Mouse (Mus musculus) megakaryocyte-erythroid progenitor cell, adult 5-6 weeks (primary cell): ENCODE measurements at regions not wholly inside any gene's neighbourhood (a gene's known extent, or its start where the extent isn't known, plus 50 kb on each side); places are given as distances from the start of the nearest gene placed in this dataset.

ENCODE experiments used
- ATAC-seq: replicated peaks from 2 replicates; pipeline ENCODE4 v1.8.0; 2016; ENCODE audit warnings: mild to moderate bottlenecking, inconsistent platforms; ENCODE audit not compliant: severe bottlenecking, poor library complexity, low FRiP score, low TSS enrichment

GRCm38 (mm10) chr12:109857705-109858104, 257.6 kb upstream of the Rtl1 start:
- no peak for ATAC-seq

GRCm38 (mm10) chr12:109864826-109865225, 264.7 kb upstream of the Rtl1 start:
- ATAC-seq: no peak

GRCm38 (mm10) chr12:109871021-109871420, 270.9 kb upstream of the Rtl1 start:
- ATAC-seq: no peak

GRCm38 (mm10) chr12:109874466-109874865, 274.3 kb upstream of the Rtl1 start:
- no peak for ATAC-seq

GRCm38 (mm10) chr12:109881108-109881507, 281.0 kb upstream of the Rtl1 start:
- ATAC-seq: no peak

GRCm38 (mm10) chr12:109891206-109891605, 291.1 kb upstream of the Rtl1 start:
- ATAC-seq: no peak

GRCm38 (mm10) chr12:109892834-109893233, 292.7 kb upstream of the Rtl1 start:
- no peak for ATAC-seq

GRCm38 (mm10) chr12:109893657-109894056, 293.5 kb upstream of the Rtl1 start:
- ATAC-seq: no peak

GRCm38 (mm10) chr12:109895389-109895788, 295.3 kb upstream of the Rtl1 start:
- no peak for ATAC-seq

- no peak for ATAC-seq
These were observed 296.3 kb upstream of the Rtl1 start for GRCm38 (mm10) chr12:109896397-109896796.

- ATAC-seq: no peak
These were observed 296.8 kb upstream of the Rtl1 start for GRCm38 (mm10) chr12:109896906-109897305.

- no peak for ATAC-seq
These were observed 297.8 kb upstream of the Rtl1 start for GRCm38 (mm10) chr12:109897861-109898385.

- ATAC-seq: no peak
These were observed 299.3 kb upstream of the Rtl1 start for GRCm38 (mm10) chr12:109899420-109899819.

- ATAC-seq: no peak
These were observed 310.9 kb upstream of the Rtl1 start for GRCm38 (mm10) chr12:109910966-109911495.

- no peak for ATAC-seq
These were observed 311.4 kb upstream of the Rtl1 start for GRCm38 (mm10) chr12:109911506-109911905.

GRCm38 (mm10) chr12:109917761-109918160, 317.6 kb upstream of the Rtl1 start:
- no peak for ATAC-seq

- ATAC-seq: no peak
These were observed 318.8 kb upstream of the Rtl1 start for GRCm38 (mm10) chr12:109918901-109919300.

- no peak for ATAC-seq
These were observed 322.0 kb upstream of the Rtl1 start for GRCm38 (mm10) chr12:109922111-109922510.

GRCm38 (mm10) chr12:109925866-109926265, 325.7 kb upstream of the Rtl1 start:
- no peak for ATAC-seq

- no peak for ATAC-seq
These were observed 326.5 kb upstream of the Rtl1 start for GRCm38 (mm10) chr12:109926643-109927042.

GRCm38 (mm10) chr12:109946179-109946578, 332.7 kb upstream of the Dio3 start:
- no peak for ATAC-seq

- ATAC-seq: no peak
These were observed 331.9 kb upstream of the Dio3 start for GRCm38 (mm10) chr12:109946936-109947335.
